Mouse (Mus musculus) ZHBTc4 (cell line): Measurements from ENCODE around the gene Patl2.
A peak's percentile ranks its signal among the peaks of the same experiment; 100 is the strongest.
"Not testable (repeated sequence)": the region's sequence is repeated elsewhere in the genome, so short reads cannot be mapped to it uniquely, and the experiment has no call there.

Source experiments
- DNase-seq: peaks from one replicate; pipeline ENCODE4 v3.0.0-alpha.2; 2011; ENCODE audit warnings: low read depth, low spot score

Patl2 gene

GRCm38 (mm10) chr2:122145756-122146155 lies 40.2 kb downstream of the Patl2 start:
- DNase-seq, result no peak

- DNase-seq, result no peak
These were observed 42.9 kb downstream of the Patl2 start for GRCm38 (mm10) chr2:122143111-122143510.

- peak; percentile 34 for DNase-seq
These were observed 44.5 kb downstream of the Patl2 start for GRCm38 (mm10) chr2:122141332-122141967.

GRCm38 (mm10) chr2:122140815-122141214 lies 45.2 kb downstream of the Patl2 start:
- DNase-seq, result no peak

- DNase-seq, result no peak
These were observed 48.0 kb downstream of the Patl2 start for GRCm38 (mm10) chr2:122137839-122138465.

GRCm38 (mm10) chr2:122132618-122133017 lies 53.4 kb downstream of the Patl2 start:
- DNase-seq, result no peak

GRCm38 (mm10) chr2:122132078-122132477 lies 53.9 kb downstream of the Patl2 start:
- no peak for DNase-seq

- DNase-seq, result peak; percentile 16
These were observed 58.4 kb downstream of the Patl2 start for GRCm38 (mm10) chr2:122127635-122128034.

GRCm38 (mm10) chr2:122126765-122127347 lies 59.1 kb downstream of the Patl2 start:
- DNase-seq, result no peak

GRCm38 (mm10) chr2:122125680-122126572 lies 60.1 kb downstream of the Patl2 start:
- peak; percentile 77 for DNase-seq

GRCm38 (mm10) chr2:122117961-122118958 lies 67.7 kb downstream of the Patl2 start, which contains the start of gene Spg11:
TSS of gene Spg11 (minus strand) at chr2:122118386.
- peak; percentile 99 for DNase-seq

- DNase-seq, result no peak
These were observed 69.1 kb downstream of the Patl2 start for GRCm38 (mm10) chr2:122116888-122117287.

GRCm38 (mm10) chr2:122109714-122110113 lies 76.3 kb downstream of the Patl2 start:
- DNase-seq, result no peak

- DNase-seq, result peak; percentile 68
These were observed 77.9 kb downstream of the Patl2 start for GRCm38 (mm10) chr2:122108101-122108500.

- peak; percentile 44 for DNase-seq
These were observed 83.9 kb downstream of the Patl2 start for GRCm38 (mm10) chr2:122102070-122102469.

- not testable (repeated sequence) for DNase-seq
These were observed 88.3 kb downstream of the Patl2 start for GRCm38 (mm10) chr2:122097686-122098085.

- DNase-seq, result no peak
These were observed 92.1 kb downstream of the Patl2 start for GRCm38 (mm10) chr2:122093844-122094243.

GRCm38 (mm10) chr2:122086446-122086845 lies 99.5 kb downstream of the Patl2 start:
- no peak for DNase-seq

- peak; percentile 48 for DNase-seq
These were observed 104.1 kb downstream of the Patl2 start for GRCm38 (mm10) chr2:122081728-122082456.
